Mouse (Mus musculus): ENCODE results near the gene Mfsd13b.

DNA sequence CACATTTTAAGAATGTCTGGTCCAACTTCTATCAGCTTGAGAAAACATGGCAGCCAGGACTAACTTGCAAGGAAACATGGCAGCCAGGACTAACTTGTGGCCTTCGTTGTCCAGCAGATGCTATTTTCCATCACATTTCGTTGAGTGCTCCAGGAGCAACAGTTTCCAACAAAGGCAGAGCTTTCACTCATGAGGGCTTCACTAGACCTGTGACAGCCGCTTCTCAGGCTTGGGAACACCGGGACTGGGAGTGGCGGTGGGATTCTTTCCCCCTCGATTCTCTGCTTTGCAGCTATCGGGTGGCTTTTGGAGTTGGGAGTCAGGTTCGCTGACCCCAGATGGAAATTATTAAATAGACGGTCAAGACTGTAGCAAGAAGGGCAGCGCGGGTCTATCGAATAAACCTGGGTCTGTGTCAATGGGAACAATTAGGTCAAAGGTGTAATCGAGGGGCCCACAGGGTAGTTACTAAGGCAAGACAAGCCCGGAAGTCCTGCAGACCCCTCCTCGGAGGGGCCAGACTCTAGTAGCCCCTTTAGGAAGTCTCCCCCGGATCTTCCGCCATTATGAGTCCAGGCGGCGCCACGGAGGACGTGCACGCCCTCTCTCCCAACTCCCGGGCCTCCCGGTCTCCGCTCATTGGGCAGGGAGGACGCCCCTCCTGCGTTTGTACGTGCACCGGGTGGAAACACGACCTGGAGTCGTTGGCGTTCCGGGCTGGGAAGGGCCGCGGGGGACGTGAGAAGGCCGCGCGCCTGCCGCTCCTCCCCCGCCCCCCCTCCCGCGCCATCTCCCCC, 51.7 kb downstream of the Mfsd13b start, which contains the start of gene Mettl9:
- TF ChIP-seq CTCF (IDR thresholded peaks at IDR 0.05; ENCODE audit: low read depth) (peak; percentile 19; the same call in 1 of the 2 replicates), EP300 (IDR thresholded peaks at IDR 0.05; ENCODE audit: low read depth) (0 out of 2 replicates have a peak, but pooled peaks have one; percentile 15)

Data from liver, postnatal 0 days (tissue).